Mouse (Mus musculus): ENCODE results near the gene Prss57. TPM values are rescaled to one million over a fixed set of nuclear protein-coding genes. Genes with fewer than 3 reads are reported as not detected.

The Prss57 gene
- 0.11 TPM in 1 of 2 replicates, not detected in the other for polyA plus RNA-seq (2014; fragmentation: Nextera tagmentation; extraction: Ambion mirVana)

DNA sequence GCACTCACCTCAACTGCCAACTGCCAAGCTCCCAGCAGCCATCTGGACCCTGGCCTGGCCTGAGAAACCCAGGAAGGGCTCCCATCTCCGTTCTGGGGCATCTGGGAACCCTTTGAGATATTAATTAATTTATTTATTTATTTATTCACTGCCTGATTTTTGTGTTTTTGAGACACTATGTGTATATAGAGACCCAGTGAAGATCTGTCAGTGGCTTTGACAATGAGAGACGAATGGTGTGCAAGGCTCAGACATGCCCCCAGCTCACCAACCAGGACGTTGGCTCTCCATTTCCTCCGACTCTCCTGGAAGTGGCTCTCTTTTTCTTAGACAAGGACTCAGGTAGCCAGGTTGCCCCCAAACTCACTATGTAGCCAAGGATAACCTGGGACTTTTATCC lies at the start of gene Prss57:
Prss57 (minus strand) TSS at position 101 of the 400 bp plus-strand sequence.
- DNase-seq (no peak), ATAC-seq (ENCODE audit: insufficient read depth) (no peak)
- no peak within 1 kb of the TSS for H3K4me2 ChIP-seq
- no peak within 1 kb of the TSS for H3K9ac ChIP-seq
- WGBS, result 70% methylated on average over 4 of the region's 4 CpGs
- no peak within 1 kb of the TSS for H3K4me3 ChIP-seq (ENCODE audit: low read depth, low read length)
- no peaks in the 10 kb centered on the region for H3K27me3 ChIP-seq (ENCODE audit: insufficient read depth, low read length)
- no peak within 1 kb of the TSS for H3K27ac ChIP-seq (ENCODE audit: low read depth)
- no peaks in the 10 kb centered on the region for H3K36me3 ChIP-seq (ENCODE audit: insufficient read depth)
- no peak for TF ChIP-seq CTCF (IDR thresholded peaks at IDR 0.05; ENCODE audit: low read depth)
- H3K9me3 ChIP-seq (ENCODE audit: low read depth, low read length), result no peaks in the 10 kb centered on the region
- peaks cover 7% of the 10 kb centered on the region for H3K4me1 ChIP-seq (ENCODE audit: insufficient read depth)

DNA sequence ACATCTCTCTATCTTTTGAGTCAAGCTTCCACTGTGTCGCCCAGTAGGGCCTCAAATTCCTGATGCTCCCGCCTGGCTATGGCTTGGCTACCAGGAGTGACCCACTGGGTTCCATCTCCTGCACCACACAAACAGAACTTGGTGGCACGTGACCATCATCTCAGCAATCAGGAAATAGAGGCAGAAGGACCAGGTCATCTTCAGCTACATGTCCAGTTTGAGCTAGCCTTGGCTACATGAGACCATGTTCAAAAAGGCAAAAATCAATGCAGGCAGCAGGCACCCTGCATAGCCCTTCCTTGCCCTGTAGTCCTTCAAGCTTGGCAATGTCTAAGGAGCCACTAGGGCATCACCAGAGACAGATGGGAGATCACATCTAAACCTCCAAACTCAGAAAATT lies 49.3 kb upstream of the Prss57 start:
- ATAC-seq (ENCODE audit: insufficient read depth), result 0 out of 2 replicates have a peak, but pooled peaks have one; percentile 5
- Histone ChIP-seq H3K9me3 (ENCODE audit: low read depth, low read length) (no peaks in the 10 kb centered on the region), H3K36me3 (ENCODE audit: insufficient read depth) (no peaks in the 10 kb centered on the region), H3K9ac (no peak overlapping the region), H3K4me3 (ENCODE audit: low read depth, low read length) (no peak overlapping the region), H3K27ac (ENCODE audit: low read depth) (peak overlapping the region; percentile 94), H3K4me1 (ENCODE audit: insufficient read depth) (peaks cover 9% of the 10 kb centered on the region; the same call in 1 of the 2 replicates), H3K27me3 (ENCODE audit: insufficient read depth, low read length) (no peaks in the 10 kb centered on the region), H3K4me2 (peak overlapping the region; percentile 80)
- WGBS, result 84% methylated on average over 3 of the region's 3 CpGs
- no peak for TF ChIP-seq CTCF (IDR thresholded peaks at IDR 0.05; ENCODE audit: low read depth)
- no peak for DNase-seq

DNA sequence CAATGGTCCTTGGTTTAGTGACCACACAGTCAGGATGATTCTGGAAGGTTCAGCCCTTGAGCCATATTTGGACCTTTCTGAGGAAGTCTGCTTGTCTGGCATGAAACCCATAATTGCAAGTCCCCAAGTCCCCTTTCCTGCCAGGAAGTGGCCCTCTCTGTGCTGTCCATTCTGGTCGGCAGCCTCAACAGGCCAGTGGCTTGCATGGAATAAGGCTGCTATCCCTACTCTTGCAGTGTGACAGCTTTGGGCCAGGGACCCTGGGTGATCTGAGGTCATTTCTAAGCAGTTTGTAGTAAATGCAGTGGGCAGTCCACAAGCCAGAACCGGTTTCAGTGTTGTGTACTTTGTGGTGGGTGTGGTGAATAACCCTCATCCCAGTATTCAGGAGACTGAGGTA lies 47.4 kb upstream of the Prss57 start:
- H3K4me3 ChIP-seq (ENCODE audit: low read depth, low read length), result no peak overlapping the region
- 48% methylated on average over 2 of the region's 2 CpGs for WGBS
- ATAC-seq (ENCODE audit: insufficient read depth), result no peak
- no peaks in the 10 kb centered on the region for H3K36me3 ChIP-seq (ENCODE audit: insufficient read depth)
- H3K9me3 ChIP-seq (ENCODE audit: low read depth, low read length), result no peaks in the 10 kb centered on the region
- H3K27ac ChIP-seq (ENCODE audit: low read depth), result no peak overlapping the region
- DNase-seq, result no peak
- no peak overlapping the region for H3K4me2 ChIP-seq
- TF ChIP-seq CTCF (IDR thresholded peaks at IDR 0.05; ENCODE audit: low read depth), result no peak
- H3K27me3 ChIP-seq (ENCODE audit: insufficient read depth, low read length), result no peaks in the 10 kb centered on the region
- H3K9ac ChIP-seq, result no peak overlapping the region
- peaks cover 5% of the 10 kb centered on the region; the same call in 1 of the 2 replicates for H3K4me1 ChIP-seq (ENCODE audit: insufficient read depth)

DNA sequence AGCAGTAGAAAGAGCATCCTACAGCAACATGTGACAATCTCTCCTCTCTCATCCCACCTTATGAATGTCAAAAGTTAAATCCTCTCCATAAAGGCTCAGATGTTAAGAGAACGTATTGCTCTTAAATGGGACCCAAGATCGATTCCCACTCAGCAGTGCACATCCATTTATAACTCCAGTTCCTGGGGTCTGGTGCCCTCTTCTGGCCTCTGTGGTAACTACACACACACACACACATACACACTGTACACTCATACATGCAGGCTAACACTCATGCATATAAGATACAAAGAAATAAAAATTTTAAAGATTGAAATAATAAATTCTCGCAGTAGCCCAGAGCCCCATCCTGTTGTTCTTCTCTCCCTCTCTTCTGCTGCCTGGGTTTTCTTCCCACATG lies 46.2 kb upstream of the Prss57 start:
- no peak overlapping the region for H3K9ac ChIP-seq
- TF ChIP-seq CTCF (IDR thresholded peaks at IDR 0.05; ENCODE audit: low read depth), result peak; percentile 42
- WGBS, result 92% methylated on average over 3 of the region's 3 CpGs
- no peaks in the 10 kb centered on the region for H3K27me3 ChIP-seq (ENCODE audit: insufficient read depth, low read length)
- H3K4me2 ChIP-seq, result no peak overlapping the region
- H3K4me3 ChIP-seq (ENCODE audit: low read depth, low read length), result no peak overlapping the region
- no peaks in the 10 kb centered on the region for H3K9me3 ChIP-seq (ENCODE audit: low read depth, low read length)
- no peaks in the 10 kb centered on the region for H3K36me3 ChIP-seq (ENCODE audit: insufficient read depth)
- no peaks in the 10 kb centered on the region for H3K4me1 ChIP-seq (ENCODE audit: insufficient read depth)
- DNase-seq (no peak), ATAC-seq (ENCODE audit: insufficient read depth) (no peak)
- no peak overlapping the region for H3K27ac ChIP-seq (ENCODE audit: low read depth)

DNA sequence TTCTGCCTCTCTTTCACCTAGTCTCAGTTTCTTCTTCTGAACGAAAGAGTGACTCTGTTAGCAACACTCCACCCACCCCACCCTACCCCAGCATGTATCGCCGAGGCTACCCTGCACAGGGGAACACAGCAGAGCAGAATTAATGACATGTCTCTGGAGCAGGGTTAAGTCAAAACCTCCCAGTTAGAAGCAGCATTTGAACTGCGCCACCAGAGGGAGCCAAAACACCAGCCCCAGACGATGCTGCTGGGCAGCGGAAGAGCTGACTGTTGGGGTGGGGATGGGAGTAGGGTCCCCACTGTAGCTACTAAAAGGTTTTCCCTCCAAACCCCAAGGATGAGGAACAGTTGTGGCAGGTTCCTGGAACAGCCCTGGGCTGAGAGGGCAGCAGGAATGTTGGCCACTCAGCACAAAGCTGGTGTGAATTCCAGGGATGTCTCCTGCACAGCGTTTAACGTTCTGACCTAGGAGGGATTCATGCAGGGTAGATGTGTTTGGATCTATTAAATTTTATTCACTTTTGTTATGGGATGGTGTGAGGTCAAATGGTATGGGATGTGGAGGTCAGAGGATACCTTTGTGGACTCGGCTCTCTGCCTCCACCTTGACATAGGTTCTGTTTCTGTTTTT lies 44.1 kb upstream of the Prss57 start:
- Histone ChIP-seq H3K27ac (ENCODE audit: low read depth) (no peak overlapping the region), H3K4me3 (ENCODE audit: low read depth, low read length) (no peak overlapping the region), H3K27me3 (ENCODE audit: insufficient read depth, low read length) (no peaks in the 10 kb centered on the region), H3K36me3 (ENCODE audit: insufficient read depth) (no peaks in the 10 kb centered on the region), H3K9ac (no peak overlapping the region; the same call in 1 of the 2 replicates), H3K4me1 (ENCODE audit: insufficient read depth) (no peaks in the 10 kb centered on the region), H3K9me3 (ENCODE audit: low read depth, low read length) (no peaks in the 10 kb centered on the region), H3K4me2 (no peak overlapping the region)
- peak; percentile 98 for TF ChIP-seq CTCF (IDR thresholded peaks at IDR 0.05; ENCODE audit: low read depth)
- DNase-seq, result peak; percentile 92
- WGBS, result 20% methylated on average over 9 of the region's 9 CpGs
- peak; percentile 60 for ATAC-seq (ENCODE audit: insufficient read depth)

DNA sequence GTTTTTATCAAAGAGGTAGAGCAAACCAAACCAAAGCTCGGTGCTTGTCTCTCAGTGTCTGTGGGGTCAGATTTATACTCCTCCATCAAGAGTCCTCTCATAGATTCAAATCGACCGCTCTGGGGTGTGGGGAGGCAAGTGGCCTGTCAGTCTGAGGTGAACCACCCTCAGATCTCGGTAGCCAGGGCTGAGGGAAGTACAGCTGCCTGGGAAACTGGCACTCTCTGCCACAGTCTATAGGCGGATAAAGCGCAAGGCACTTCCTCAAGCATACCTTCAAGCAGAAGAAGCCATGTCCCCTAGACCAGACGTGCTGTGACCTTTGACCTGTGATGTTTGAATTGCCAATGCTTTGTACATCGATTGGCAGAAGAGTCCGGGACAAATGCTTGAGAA lies 42.0 kb upstream of the Prss57 start:
- H3K4me1 ChIP-seq (ENCODE audit: insufficient read depth), result no peaks in the 10 kb centered on the region
- no peak overlapping the region for H3K27ac ChIP-seq (ENCODE audit: low read depth)
- no peak overlapping the region for H3K9ac ChIP-seq
- no peaks in the 10 kb centered on the region for H3K36me3 ChIP-seq (ENCODE audit: insufficient read depth)
- no peak for DNase-seq
- no peaks in the 10 kb centered on the region for H3K9me3 ChIP-seq (ENCODE audit: low read depth, low read length)
- no peak overlapping the region for H3K4me3 ChIP-seq (ENCODE audit: low read depth, low read length)
- no peak for TF ChIP-seq CTCF (IDR thresholded peaks at IDR 0.05; ENCODE audit: low read depth)
- ATAC-seq (ENCODE audit: insufficient read depth), result no peak
- H3K27me3 ChIP-seq (ENCODE audit: insufficient read depth, low read length), result no peaks in the 10 kb centered on the region
- WGBS, result 65% methylated on average over 9 of the region's 9 CpGs
- H3K4me2 ChIP-seq, result no peak overlapping the region

DNA sequence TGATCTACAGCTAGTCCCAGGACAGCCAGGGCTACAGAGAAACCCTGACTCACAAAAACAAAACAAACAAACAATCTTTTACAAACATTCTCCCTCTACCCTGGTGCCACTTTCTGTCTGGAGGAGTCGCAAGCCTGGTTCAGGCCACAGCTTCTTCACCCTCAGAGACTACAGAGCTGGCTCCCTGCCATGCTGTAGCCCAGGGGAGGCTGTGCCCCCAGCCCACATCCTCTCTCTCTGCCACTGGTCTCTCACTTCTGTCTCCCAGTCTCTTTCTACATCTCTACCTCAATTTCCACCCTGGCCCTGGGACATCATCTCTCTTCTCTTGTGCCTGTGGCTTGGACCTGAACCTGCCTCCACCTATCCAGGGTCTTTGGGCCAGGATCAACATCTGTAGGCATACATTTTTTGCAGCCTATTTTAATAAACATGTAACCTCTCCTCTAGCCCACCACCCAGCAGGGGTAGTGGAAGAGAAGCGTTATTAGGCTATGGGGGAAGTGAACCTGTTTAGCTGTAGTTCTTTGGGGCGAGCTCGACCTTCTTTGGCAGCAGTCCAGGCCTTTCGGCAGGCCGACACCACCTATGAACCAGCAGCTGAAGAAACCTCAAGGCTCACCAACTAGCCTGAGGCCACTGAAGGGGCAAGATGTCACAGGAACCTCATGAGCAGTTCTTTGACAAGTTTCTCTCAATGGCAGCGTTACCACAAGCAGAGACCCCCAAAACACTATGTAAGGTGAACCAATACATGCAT lies 41.4 kb upstream of the Prss57 start:
- no peak for TF ChIP-seq CTCF (IDR thresholded peaks at IDR 0.05; ENCODE audit: low read depth)
- H3K27me3 ChIP-seq (ENCODE audit: insufficient read depth, low read length), result no peaks in the 10 kb centered on the region
- no peaks in the 10 kb centered on the region for H3K36me3 ChIP-seq (ENCODE audit: insufficient read depth)
- 57% methylated on average over 7 of the region's 7 CpGs for WGBS
- ATAC-seq (ENCODE audit: insufficient read depth), result no peak
- H3K4me1 ChIP-seq (ENCODE audit: insufficient read depth), result no peaks in the 10 kb centered on the region
- H3K9ac ChIP-seq, result no peak overlapping the region; the same call in 1 of the 2 replicates
- no peaks in the 10 kb centered on the region for H3K9me3 ChIP-seq (ENCODE audit: low read depth, low read length)
- DNase-seq, result no peak
- no peak overlapping the region for H3K4me3 ChIP-seq (ENCODE audit: low read depth, low read length)
- H3K27ac ChIP-seq (ENCODE audit: low read depth), result no peak overlapping the region
- no peak overlapping the region for H3K4me2 ChIP-seq

Measured in lung, embryonic 14.5 days (tissue).